Mouse (Mus musculus) heart, adult 2 months (tissue): ENCODE measurements at regions not wholly inside any gene's neighbourhood (a gene's known extent, or its start where the extent isn't known, plus 50 kb on each side); places are given as distances from the start of the nearest gene placed in this dataset.
"Not testable (repeated sequence)": the region's sequence is repeated elsewhere in the genome, so short reads cannot be mapped to it uniquely, and the experiment has no call there.

Experiments used
- DNase-seq, 2 experiments: peaks; one replicate each; pipeline ENCODE4 v3.0.0; 2021
- H3K27ac ChIP-seq: fragments of 200-600 bp; 2 replicates; pipeline ENCODE4 v1.8.1; 2022
- H3K27me3 ChIP-seq: fragments of 200-500 bp; 2 replicates; pipeline ENCODE4 v1.6.1; 2012; ENCODE audit warnings: mild to moderate bottlenecking, low read length, inconsistent platforms, mixed read lengths; ENCODE audit not compliant: control insufficient read depth, insufficient read depth
- H3K36me3 ChIP-seq: fragments of 200-500 bp; 2 replicates; pipeline ENCODE4 v1.6.1; 2012; ENCODE audit warnings: low read length, inconsistent platforms; ENCODE audit not compliant: control insufficient read depth, insufficient read depth
- H3K4me1 ChIP-seq: fragments of 200-500 bp; 2 replicates; pipeline ENCODE4 v1.6.1; 2011; ENCODE audit warnings: low read length; ENCODE audit not compliant: control insufficient read depth, insufficient read depth
- H3K4me3 ChIP-seq: fragments of 200-600 bp; 2 replicates; pipeline ENCODE4 v1.8.1; 2022
- H3K79me2 ChIP-seq: fragments of 200-500 bp; replicated peaks from 2 replicates; pipeline ENCODE4 v1.6.1; 2012; ENCODE audit warnings: mild to moderate bottlenecking, inconsistent platforms, low read length, moderate library complexity, mixed read lengths; ENCODE audit not compliant: control insufficient read depth, insufficient read depth
- H3K9ac ChIP-seq: fragments of 200-500 bp; 2 replicates; pipeline ENCODE4 v1.6.1; 2012; ENCODE audit warnings: low read depth, mild to moderate bottlenecking, control low read depth, inconsistent platforms, low read length, mixed read lengths
- CTCF ChIP-seq: fragments of 200-600 bp; IDR thresholded peaks from 2 replicates; pipeline ENCODE4 v1.8.1; 2022; ENCODE audit warnings: antibody characterized with exemption, mild to moderate bottlenecking, moderate library complexity
- EP300 ChIP-seq: fragments of 200-500 bp; IDR thresholded peaks from 2 replicates; pipeline ENCODE4 v1.6.1; 2011; ENCODE audit warnings: low read depth, low read length, control low read depth; ENCODE audit not compliant: insufficient read depth
- POLR2A ChIP-seq: fragments of 200-500 bp; IDR thresholded peaks from 2 replicates; pipeline ENCODE4 v1.6.1; 2011; ENCODE audit warnings: mild to moderate bottlenecking, low read depth, low read length, control low read depth; ENCODE audit not compliant: insufficient read depth
- WGBS: fragments of 180-500 bp; shearing (Covaris S2); methylation state at CpG from one replicate; pipeline ENCODE4 v1.1.7; 2018; 5-methylcytosine and 5-hydroxymethylcytosine counted together
- intact Hi-C: fragments of 180-260 bp; cut with DNase I; formaldehyde crosslinking; loops from one replicate; pipeline ENCODE4 v1.15.1; 2025

DNA sequence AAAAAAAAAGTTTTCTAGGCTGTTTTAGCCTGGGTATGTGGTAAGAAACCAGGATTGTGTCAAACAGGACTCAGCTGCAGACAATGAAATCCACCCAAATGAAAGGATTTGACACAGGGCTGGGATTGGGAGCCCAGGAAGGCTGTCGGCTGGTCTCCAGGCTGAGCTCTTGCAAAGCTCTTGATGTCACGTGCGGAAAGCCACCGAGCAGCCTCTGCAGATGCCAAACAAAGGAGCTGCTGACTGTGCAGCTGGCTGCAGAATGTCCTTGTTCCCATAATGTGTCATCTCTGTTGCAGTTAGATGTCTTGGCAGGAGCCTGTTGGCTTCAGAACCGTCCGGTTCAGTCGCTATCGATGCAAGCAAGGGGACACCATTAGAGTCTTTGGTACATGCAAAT is 56.1 kb downstream of the Bbs10 start:
- H3K36me3 ChIP-seq: no peaks in the 10 kb centered on the region
- no peak for TF ChIP-seq CTCF
- TF ChIP-seq POLR2A: no peak
- TF ChIP-seq EP300: no peak
- no peak overlapping the region for H3K4me3 ChIP-seq
- H3K9ac ChIP-seq: no peak overlapping the region
- 46% methylated on average over 8 of the region's 8 CpGs for WGBS
- intact Hi-C loops: no loop called here
- no peaks in the 10 kb centered on the region for H3K79me2 ChIP-seq
- no peaks in the 10 kb centered on the region; the same call in 1 of the 2 replicates for H3K4me1 ChIP-seq
- H3K27me3 ChIP-seq: no peaks in the 10 kb centered on the region
- DNase-seq: peak; percentile 27 to 42
- no peak overlapping the region for H3K27ac ChIP-seq

DNA sequence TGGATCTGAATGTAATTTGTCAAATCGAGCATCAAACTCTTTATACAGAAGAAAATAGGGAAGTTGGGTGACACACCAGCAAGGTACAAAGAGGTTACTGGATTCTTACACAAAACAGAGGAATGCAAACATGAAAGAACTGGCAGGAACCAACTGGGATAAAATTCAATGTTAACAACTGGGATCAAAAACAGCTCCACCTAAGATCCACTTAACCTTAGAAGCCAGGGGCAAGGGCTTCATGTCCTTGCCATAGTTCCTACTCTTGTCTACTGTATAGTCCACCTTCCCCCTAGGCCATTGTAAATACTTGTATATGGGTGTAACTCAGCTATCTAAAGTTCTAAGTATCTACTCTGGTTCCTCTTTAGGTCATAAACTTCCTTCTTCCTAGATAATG is 59.9 kb downstream of the Bbs10 start:
- 92% methylated on average over 1 of the region's 1 CpGs for WGBS
- H3K79me2 ChIP-seq, H3K27me3 ChIP-seq, H3K36me3 ChIP-seq, H3K9ac ChIP-seq, H3K27ac ChIP-seq, H3K4me3 ChIP-seq, DNase-seq, H3K4me1 ChIP-seq, intact Hi-C loops: not testable (repeated sequence)

DNA sequence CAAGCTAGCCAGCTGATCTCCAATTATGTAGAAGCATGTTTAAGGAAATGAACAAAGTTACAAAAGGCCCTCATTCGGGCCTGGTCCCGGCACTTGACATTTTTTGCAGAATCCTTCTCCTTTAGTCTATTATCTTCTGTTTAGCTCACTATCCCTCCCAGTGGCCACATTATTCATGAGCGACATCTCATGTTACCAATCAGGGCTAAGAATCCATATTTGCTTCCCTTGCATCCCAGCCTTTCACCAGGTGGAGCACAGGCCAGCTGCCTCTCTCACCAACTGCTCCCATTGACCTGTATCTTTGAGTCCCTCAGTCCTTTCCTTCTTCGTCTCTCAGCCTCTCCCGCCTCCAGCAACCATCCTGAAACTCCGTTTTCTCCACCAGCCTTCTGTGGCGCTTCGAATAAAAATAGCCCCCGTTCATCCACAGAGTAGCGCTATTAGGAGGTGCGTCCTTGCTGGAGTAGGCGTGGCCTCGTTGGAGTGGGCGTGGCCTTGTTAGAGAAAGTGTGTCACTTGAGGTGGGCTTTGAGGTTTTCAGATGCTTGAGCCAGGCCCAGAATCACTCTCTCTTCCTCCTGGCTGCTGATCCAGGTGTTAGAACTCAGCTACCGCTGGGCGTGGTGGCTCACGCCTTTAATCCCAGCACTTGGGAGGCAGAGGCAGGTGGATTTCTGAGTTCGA is 63.4 kb downstream of the Bbs10 start:
- no peak for DNase-seq
- Histone ChIP-seq H3K9ac (no peak overlapping the region), H3K36me3 (no peaks in the 10 kb centered on the region), H3K4me1 (no peaks in the 10 kb centered on the region; the same call in 1 of the 2 replicates), H3K27ac (no peak overlapping the region), H3K4me3 (no peak overlapping the region), H3K79me2 (no peaks in the 10 kb centered on the region), H3K27me3 (no peaks in the 10 kb centered on the region)
- TF ChIP-seq POLR2A: no peak
- TF ChIP-seq EP300: no peak
- no peak for TF ChIP-seq CTCF
- 88% methylated on average over 18 of the region's 18 CpGs for WGBS
- intact Hi-C loops: no loop called here

DNA sequence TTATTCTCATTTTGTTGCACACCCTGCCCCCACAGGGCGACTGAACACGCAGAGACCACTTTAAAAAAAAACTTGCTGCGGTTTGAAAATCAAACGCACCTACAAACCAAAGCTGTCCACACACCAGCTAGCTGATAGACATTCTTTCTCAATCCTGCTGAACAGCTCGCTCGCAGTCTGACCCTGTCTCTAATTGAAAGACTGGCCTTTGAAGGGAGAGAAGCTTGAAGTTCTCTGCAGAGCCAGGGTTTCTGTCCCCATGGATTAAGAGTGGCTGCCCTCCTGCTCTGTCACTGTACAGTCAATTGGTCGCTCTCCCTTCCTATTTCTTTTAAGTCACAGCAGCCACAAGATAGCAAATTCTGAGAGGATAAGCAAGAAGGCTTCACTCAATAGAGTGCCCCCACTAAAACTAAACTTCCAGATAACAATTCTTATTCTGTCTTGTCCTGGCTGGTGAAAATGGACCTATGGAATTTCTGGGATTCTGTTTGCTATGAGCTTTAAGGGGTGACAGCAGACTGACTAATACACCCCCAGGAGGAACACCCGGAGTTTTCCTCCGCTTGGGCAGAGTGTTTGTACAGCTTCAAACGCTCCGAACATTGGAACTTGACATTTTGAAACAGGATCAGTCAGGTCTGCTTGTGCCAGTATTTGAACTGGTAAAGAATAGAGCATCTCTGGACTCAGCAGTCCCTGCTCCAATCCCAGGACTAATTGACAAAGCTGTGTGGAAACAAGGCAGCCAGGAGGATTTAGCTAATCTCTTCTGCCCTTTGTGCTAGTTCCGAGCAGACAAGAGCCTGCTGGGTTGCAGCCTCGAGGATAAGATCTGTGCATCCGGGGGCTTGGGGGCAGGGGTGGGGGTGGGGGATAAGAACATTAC is 65.5 kb downstream of the Bbs10 start:
- no peaks in the 10 kb centered on the region for H3K79me2 ChIP-seq

DNA sequence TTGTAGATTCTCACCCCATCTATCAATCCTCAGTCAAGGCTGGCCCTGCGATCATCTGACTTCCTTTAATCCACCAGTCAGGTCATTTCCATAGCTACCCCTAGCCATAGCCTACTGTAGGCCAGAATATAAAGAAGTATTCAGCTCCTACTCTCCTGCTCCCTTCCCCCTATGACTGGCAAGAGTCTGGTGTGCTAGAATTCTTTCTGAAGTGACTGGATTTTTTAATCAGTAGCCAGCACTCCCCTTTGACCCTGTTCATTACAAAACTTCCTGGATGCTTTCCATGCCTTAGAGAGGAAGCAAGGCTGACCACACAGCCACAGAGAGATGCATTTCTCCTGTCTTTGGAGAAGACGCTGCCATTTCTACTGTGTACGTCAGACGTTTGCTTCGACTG is 66.5 kb downstream of the Bbs10 start:
- Histone ChIP-seq H3K27ac (no peak overlapping the region), H3K27me3 (no peaks in the 10 kb centered on the region), H3K36me3 (no peaks in the 10 kb centered on the region), H3K9ac (no peak overlapping the region), H3K4me1 (no peaks in the 10 kb centered on the region; the same call in 1 of the 2 replicates), H3K4me3 (no peak overlapping the region), H3K79me2 (no peaks in the 10 kb centered on the region)
- TF ChIP-seq CTCF (no peak), EP300 (no peak), POLR2A (no peak)
- WGBS: 49% methylated on average over 5 of the region's 5 CpGs
- intact Hi-C loops: no loop called here
- no peak for DNase-seq

More for the DNA sequence above, 65.5 kb downstream of the Bbs10 start:
- Histone ChIP-seq H3K27ac (no peak overlapping the region), H3K27me3 (no peaks in the 10 kb centered on the region), H3K4me3 (no peak overlapping the region), H3K9ac (no peak overlapping the region), H3K36me3 (no peaks in the 10 kb centered on the region), H3K4me1 (no peaks in the 10 kb centered on the region; the same call in 1 of the 2 replicates)
- no peak for DNase-seq
- intact Hi-C loops: no loop called here
- TF ChIP-seq CTCF (no peak), EP300 (no peak), POLR2A (no peak)
- WGBS: 42% methylated on average over 14 of the region's 14 CpGs

DNA sequence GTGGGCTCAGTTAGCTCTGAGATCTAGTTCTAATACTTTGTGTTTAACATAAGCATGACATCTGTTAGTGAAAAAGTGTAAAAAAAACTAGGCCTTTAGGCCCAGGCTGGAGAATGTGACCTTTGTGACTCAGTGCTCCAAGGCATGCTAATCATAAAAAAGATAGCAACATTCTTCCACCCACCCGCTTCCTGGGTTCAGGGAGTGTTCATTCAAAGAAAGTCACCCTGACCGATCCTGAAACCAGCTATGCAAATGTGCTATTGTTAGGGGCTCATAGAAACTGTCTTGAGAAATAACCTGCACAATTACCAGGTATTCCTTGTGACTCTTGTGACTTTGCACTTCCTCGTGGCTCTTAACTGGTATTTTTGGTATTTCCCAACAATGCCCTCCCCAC is 70.6 kb downstream of the Bbs10 start:
- 59% methylated on average over 3 of the region's 3 CpGs for WGBS
- H3K79me2 ChIP-seq, H3K9ac ChIP-seq, DNase-seq, H3K36me3 ChIP-seq, H3K4me3 ChIP-seq, H3K27me3 ChIP-seq, H3K27ac ChIP-seq, H3K4me1 ChIP-seq, intact Hi-C loops: not testable (repeated sequence)
